Mouse (Mus musculus): ENCODE measurements around the gene Aplp2. TPM values are rescaled to one million over a fixed set of nuclear protein-coding genes. Genes with fewer than 3 reads are reported as not detected.

Aplp2 gene
- polyA plus RNA-seq, 1 experiment: 1,017 TPM

DNA sequence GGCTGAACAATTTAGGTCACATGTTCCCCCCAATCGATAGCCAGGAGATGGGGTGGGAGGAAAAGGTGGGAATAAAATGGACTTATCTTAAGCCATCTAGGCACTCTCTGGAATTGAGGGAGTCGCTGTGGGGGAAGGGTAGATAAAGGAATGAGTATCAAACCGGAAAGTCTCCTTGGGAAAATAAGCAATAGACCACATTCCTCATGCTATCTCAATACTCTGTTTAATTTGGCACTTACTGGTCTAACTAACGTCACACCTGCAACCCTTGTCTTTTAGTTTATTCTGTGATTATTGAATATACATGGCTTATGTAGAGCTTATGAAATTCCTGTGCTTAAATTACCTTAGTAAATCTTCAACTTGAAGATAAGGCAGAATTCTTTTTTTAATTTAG is 11.9 kb upstream of the Aplp2 start:
- H3K4me3 ChIP-seq (replicated peaks; ENCODE audit: insufficient read depth, low read depth, low read length): no peak overlapping the region
- no peaks in the 10 kb centered on the region for H3K27me3 ChIP-seq (ENCODE audit: control insufficient read depth, insufficient read depth, low read length)
- no peak for DNase-seq
- 91% methylated on average over 4 of the region's 4 CpGs for WGBS
- no peak overlapping the region for H3K27ac ChIP-seq (ENCODE audit: insufficient read depth, low read length)
- no peak for TF ChIP-seq CTCF (IDR thresholded peaks at IDR 0.05; ENCODE audit: borderline replicate concordance, insufficient read depth, low read depth, low read length)
- no peak for TF ChIP-seq POLR2A (IDR thresholded peaks at IDR 0.05; ENCODE audit: borderline replicate concordance, insufficient read depth, low read length)
- H3K4me1 ChIP-seq (ENCODE audit: control insufficient read depth, insufficient read depth, low read length): no peaks in the 10 kb centered on the region

- H3K4me3 ChIP-seq (replicated peaks; ENCODE audit: insufficient read depth, low read depth, low read length): no peak overlapping the region
- no peaks in the 10 kb centered on the region for H3K4me1 ChIP-seq (ENCODE audit: control insufficient read depth, insufficient read depth, low read length)
- DNase-seq: no peak
- WGBS: 48% methylated on average over 10 of the region's 10 CpGs
- TF ChIP-seq POLR2A (IDR thresholded peaks at IDR 0.05; ENCODE audit: borderline replicate concordance, insufficient read depth, low read length): no peak
- no peak overlapping the region for H3K27ac ChIP-seq (ENCODE audit: insufficient read depth, low read length)
- no peaks in the 10 kb centered on the region for H3K27me3 ChIP-seq (ENCODE audit: control insufficient read depth, insufficient read depth, low read length)
These were observed 9.6 kb upstream of the Aplp2 start for GRCm38 (mm10) chr9:31221170-31221569.

- Histone ChIP-seq H3K27ac (ENCODE audit: insufficient read depth, low read length) (no peak overlapping the region), H3K4me3 (replicated peaks; ENCODE audit: insufficient read depth, low read depth, low read length) (no peak overlapping the region), H3K27me3 (ENCODE audit: control insufficient read depth, insufficient read depth, low read length) (no peaks in the 10 kb centered on the region), H3K4me1 (ENCODE audit: control insufficient read depth, insufficient read depth, low read length) (no peaks in the 10 kb centered on the region; the same call in 1 of the 2 replicates)
- 81% methylated on average over 7 of the region's 7 CpGs for WGBS
- no peak for TF ChIP-seq POLR2A (IDR thresholded peaks at IDR 0.05; ENCODE audit: borderline replicate concordance, insufficient read depth, low read length)
- TF ChIP-seq CTCF (IDR thresholded peaks at IDR 0.05; ENCODE audit: borderline replicate concordance, insufficient read depth, low read depth, low read length): no peak
- DNase-seq: no peak
These were observed 6.2 kb upstream of the Aplp2 start for GRCm38 (mm10) chr9:31217631-31218380.

DNA sequence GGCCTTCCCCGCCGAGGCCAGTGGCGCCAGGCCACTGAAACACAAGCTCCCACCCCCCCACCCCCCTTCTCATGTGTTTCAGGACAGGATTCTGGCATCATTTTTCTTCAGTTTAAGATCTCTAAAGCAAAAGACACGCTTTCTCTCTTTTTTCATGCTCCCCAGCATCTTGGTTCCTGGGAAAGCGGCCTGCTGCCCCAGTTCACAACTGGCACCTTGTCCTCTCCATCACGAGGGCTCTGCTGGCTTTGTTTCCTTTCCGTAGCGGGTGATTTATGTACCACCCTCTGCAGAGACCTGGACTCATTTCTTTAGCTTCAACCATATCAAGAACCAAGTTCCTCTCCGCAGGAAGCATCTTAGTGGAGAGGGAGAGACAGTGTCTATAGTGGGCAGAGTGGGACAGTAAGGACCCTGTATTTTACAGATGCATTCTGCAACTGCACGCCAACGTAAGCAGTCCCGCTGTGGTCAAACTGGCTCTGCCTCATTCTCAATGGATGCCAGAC is 939 bp upstream of the Aplp2 start:
- WGBS: 16% methylated on average over 12 of the region's 12 CpGs
- DNase-seq: peak; percentile 45
- TF ChIP-seq POLR2A (IDR thresholded peaks at IDR 0.05; ENCODE audit: borderline replicate concordance, insufficient read depth, low read length) (no peak), CTCF (IDR thresholded peaks at IDR 0.05; ENCODE audit: borderline replicate concordance, insufficient read depth, low read depth, low read length) (no peak)

DNA sequence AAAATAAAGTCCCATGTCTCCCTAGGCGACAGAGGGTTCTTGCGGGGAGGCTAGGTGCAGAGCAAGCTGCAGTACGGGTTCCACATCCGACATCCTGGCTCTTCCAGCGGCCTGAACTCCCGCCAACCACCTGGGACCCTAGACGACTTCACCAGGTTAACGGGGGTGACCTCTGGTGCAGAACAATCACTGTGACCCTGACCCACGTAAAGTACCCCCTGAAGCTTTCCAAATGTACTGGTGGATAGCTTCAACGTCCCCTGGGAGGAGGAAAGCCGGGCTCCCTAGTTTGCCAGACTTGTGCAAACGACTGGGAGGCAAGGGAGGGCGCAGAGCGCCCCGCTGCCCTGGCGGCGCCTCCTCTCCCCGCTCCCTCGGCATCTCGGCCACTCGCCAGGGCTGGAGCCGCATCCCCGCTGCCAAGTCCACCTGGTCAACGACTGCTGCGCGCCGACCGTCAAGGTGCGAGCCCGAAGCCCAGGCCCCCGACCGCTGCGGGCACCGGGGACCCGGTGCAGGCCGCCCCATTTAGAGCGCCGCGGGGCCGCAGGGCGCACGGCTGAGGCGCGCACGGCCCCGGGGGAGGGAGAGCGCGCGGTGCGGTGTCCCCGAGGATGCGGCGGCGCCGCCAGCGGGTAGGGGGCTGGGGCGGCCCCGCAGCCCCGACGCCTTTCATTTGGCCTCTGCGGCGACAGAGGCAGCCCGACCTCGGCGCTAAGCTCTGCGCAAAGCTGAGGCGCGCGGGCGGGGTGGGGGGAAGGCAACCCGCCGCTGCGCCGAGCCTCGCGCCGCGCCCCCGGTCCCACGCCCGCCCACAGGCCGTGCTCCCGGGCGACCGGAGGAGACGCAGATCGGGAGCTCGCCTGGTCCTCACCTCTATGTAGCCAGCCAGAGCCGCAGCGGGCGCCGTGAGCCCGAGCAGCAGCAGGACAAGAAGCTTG is 596 bp downstream of the Aplp2 start:
- WGBS: under 1% methylated on average over 85 of the region's 93 CpGs

More for the DNA sequence above, 939 bp upstream of the Aplp2 start:
- Histone ChIP-seq H3K27me3 (ENCODE audit: control insufficient read depth, insufficient read depth, low read length) (no peaks in the 10 kb centered on the region), H3K4me1 (ENCODE audit: control insufficient read depth, insufficient read depth, low read length) (peaks cover 2% of the 10 kb centered on the region; the same call in 1 of the 2 replicates), H3K4me3 (replicated peaks; ENCODE audit: insufficient read depth, low read depth, low read length) (peak overlapping the region; percentile 77), H3K27ac (ENCODE audit: insufficient read depth, low read length) (peak overlapping the region; percentile 53; the same call in 1 of the 2 replicates)

GRCm38 (mm10) chr9:31210163-31210562 is 1.5 kb downstream of the Aplp2 start:
- peaks cover 5% of the 10 kb centered on the region; the same call in 1 of the 2 replicates for H3K4me1 ChIP-seq (ENCODE audit: control insufficient read depth, insufficient read depth, low read length)
- DNase-seq: no peak
- TF ChIP-seq CTCF (IDR thresholded peaks at IDR 0.05; ENCODE audit: borderline replicate concordance, insufficient read depth, low read depth, low read length) (no peak), POLR2A (IDR thresholded peaks at IDR 0.05; ENCODE audit: borderline replicate concordance, insufficient read depth, low read length) (no peak)
- WGBS: 5% methylated on average over 7 of the region's 7 CpGs
- peak overlapping the region; percentile 95 for H3K4me3 ChIP-seq (replicated peaks; ENCODE audit: insufficient read depth, low read depth, low read length)
- H3K27me3 ChIP-seq (ENCODE audit: control insufficient read depth, insufficient read depth, low read length): no peaks in the 10 kb centered on the region
- H3K27ac ChIP-seq (ENCODE audit: insufficient read depth, low read length): no peak overlapping the region

More for the DNA sequence above, 596 bp downstream of the Aplp2 start:
- H3K27ac ChIP-seq (ENCODE audit: insufficient read depth, low read length): peak overlapping the region; percentile 91
- TF ChIP-seq CTCF (IDR thresholded peaks at IDR 0.05; ENCODE audit: borderline replicate concordance, insufficient read depth, low read depth, low read length) (no peak), POLR2A (IDR thresholded peaks at IDR 0.05; ENCODE audit: borderline replicate concordance, insufficient read depth, low read length) (no peak)
- peak overlapping the region; percentile 95 for H3K4me3 ChIP-seq (replicated peaks; ENCODE audit: insufficient read depth, low read depth, low read length)
- peaks cover 3% of the 10 kb centered on the region; the same call in 1 of the 2 replicates for H3K4me1 ChIP-seq (ENCODE audit: control insufficient read depth, insufficient read depth, low read length)
- peak; percentile 83 to 84 for DNase-seq
- H3K27me3 ChIP-seq (ENCODE audit: control insufficient read depth, insufficient read depth, low read length): no peaks in the 10 kb centered on the region

GRCm38 (mm10) chr9:31209502-31209901 is 2.1 kb downstream of the Aplp2 start:
- 18% methylated on average over 1 of the region's 1 CpGs for WGBS
- peak overlapping the region; percentile 45 for H3K4me3 ChIP-seq (replicated peaks; ENCODE audit: insufficient read depth, low read depth, low read length)
- no peaks in the 10 kb centered on the region for H3K27me3 ChIP-seq (ENCODE audit: control insufficient read depth, insufficient read depth, low read length)
- DNase-seq: no peak
- peaks cover 5% of the 10 kb centered on the region; the same call in 1 of the 2 replicates for H3K4me1 ChIP-seq (ENCODE audit: control insufficient read depth, insufficient read depth, low read length)
- H3K27ac ChIP-seq (ENCODE audit: insufficient read depth, low read length): no peak overlapping the region
- TF ChIP-seq POLR2A (IDR thresholded peaks at IDR 0.05; ENCODE audit: borderline replicate concordance, insufficient read depth, low read length) (no peak), CTCF (IDR thresholded peaks at IDR 0.05; ENCODE audit: borderline replicate concordance, insufficient read depth, low read depth, low read length) (no peak)
